Mouse (Mus musculus): ENCODE measurements around the gene Gimap9. TPM values are rescaled to one million over a fixed set of nuclear protein-coding genes. Genes with fewer than 3 reads are reported as not detected.
A peak's percentile ranks its signal among the peaks of the same experiment; 100 is the strongest.

The Gimap9 gene
- 11.7 and 12.7 TPM in 2 replicates for polyA plus RNA-seq (2014; fragmentation: Nextera tagmentation; extraction: Ambion mirVana)

GRCm38 (mm10) chr6:48675931-48676859 is at the start of gene Gimap9:
TSS of gene Gimap9 (plus strand) at chr6:48676129.
- DNase-seq (peak; percentile 43), ATAC-seq (ENCODE audit: insufficient read depth) (no peak; the same call in 1 of the 2 replicates)
- WGBS: 24% methylated on average over 13 of the region's 13 CpGs
- H3K36me3 ChIP-seq (ENCODE audit: insufficient read depth): no peaks in the 10 kb centered on the region
- H3K9ac ChIP-seq: peak within 1 kb of the TSS; percentile 43
- H3K4me3 ChIP-seq (ENCODE audit: low read depth, low read length): peak within 1 kb of the TSS; percentile 31
- no peaks in the 10 kb centered on the region for H3K4me1 ChIP-seq (ENCODE audit: insufficient read depth)
- H3K9me3 ChIP-seq (ENCODE audit: low read depth, low read length): no peaks in the 10 kb centered on the region
- H3K4me2 ChIP-seq: peak within 1 kb of the TSS; percentile 47
- H3K27me3 ChIP-seq (ENCODE audit: insufficient read depth, low read length): no peaks in the 10 kb centered on the region
- TF ChIP-seq CTCF (IDR thresholded peaks at IDR 0.05; ENCODE audit: low read depth): no peak
- H3K27ac ChIP-seq (ENCODE audit: low read depth): no peak within 1 kb of the TSS; the same call in 1 of the 2 replicates

DNA sequence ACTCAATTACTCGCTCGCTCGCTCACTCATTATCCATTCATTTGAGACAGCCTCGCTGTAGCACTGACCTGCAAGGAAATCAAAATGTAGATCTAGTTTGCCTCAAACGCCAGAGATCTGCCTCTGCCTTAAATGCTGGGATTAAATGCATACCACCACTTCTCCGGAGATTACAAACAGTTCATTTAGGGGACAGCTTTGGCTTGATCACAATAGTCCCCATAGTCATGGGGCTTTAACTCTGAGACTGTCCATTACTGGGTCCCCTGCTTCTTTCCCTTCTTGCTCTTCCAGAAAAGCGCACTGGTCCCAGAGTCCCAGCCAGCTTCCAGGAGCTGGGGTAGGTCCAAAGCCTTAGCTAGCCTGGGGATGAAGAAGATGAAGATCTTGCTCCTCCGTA is 49.5 kb upstream of the Gimap9 start, which contains the start of gene AI854703:
AI854703 (plus strand) TSS at position 301 of the 400 bp plus-strand sequence.
- Histone ChIP-seq H3K4me2 (peak within 1 kb of the TSS; percentile 86), H3K9me3 (ENCODE audit: low read depth, low read length) (no peaks in the 10 kb centered on the region), H3K4me1 (ENCODE audit: insufficient read depth) (0 out of 2 replicates have a peak, but pooled peaks cover 3% of the 10 kb centered on the region), H3K27ac (ENCODE audit: low read depth) (no peak within 1 kb of the TSS), H3K36me3 (ENCODE audit: insufficient read depth) (no peaks in the 10 kb centered on the region), H3K4me3 (ENCODE audit: low read depth, low read length) (peak within 1 kb of the TSS; percentile 48), H3K27me3 (ENCODE audit: insufficient read depth, low read length) (peaks cover 37% of the 10 kb centered on the region), H3K9ac (peak within 1 kb of the TSS; percentile 49)
- 32% methylated on average over 8 of the region's 8 CpGs for WGBS
- no peak for DNase-seq
- ATAC-seq (ENCODE audit: insufficient read depth): no peak
- TF ChIP-seq CTCF (IDR thresholded peaks at IDR 0.05; ENCODE audit: low read depth): no peak

GRCm38 (mm10) chr6:48626984-48627383 is 48.9 kb upstream of the Gimap9 start:
- peak overlapping the region; percentile 48 for H3K4me3 ChIP-seq (ENCODE audit: low read depth, low read length)

GRCm38 (mm10) chr6:48627511-48627924 is 48.4 kb upstream of the Gimap9 start:
- ATAC-seq (ENCODE audit: insufficient read depth) (no peak), DNase-seq (no peak)
- H3K4me1 ChIP-seq (ENCODE audit: insufficient read depth): 0 out of 2 replicates have a peak, but pooled peaks cover 3% of the 10 kb centered on the region
- no peak overlapping the region for H3K27ac ChIP-seq (ENCODE audit: low read depth)
- H3K4me2 ChIP-seq: peak overlapping the region; percentile 86
- peaks cover 37% of the 10 kb centered on the region for H3K27me3 ChIP-seq (ENCODE audit: insufficient read depth, low read length)
- H3K9me3 ChIP-seq (ENCODE audit: low read depth, low read length): no peaks in the 10 kb centered on the region
- peak overlapping the region; percentile 49 for H3K9ac ChIP-seq
- peak overlapping the region; percentile 48 for H3K4me3 ChIP-seq (ENCODE audit: low read depth, low read length)
- 6% methylated on average over 7 of the region's 7 CpGs for WGBS
- no peaks in the 10 kb centered on the region for H3K36me3 ChIP-seq (ENCODE audit: insufficient read depth)
- no peak for TF ChIP-seq CTCF (IDR thresholded peaks at IDR 0.05; ENCODE audit: low read depth)

More at GRCm38 (mm10) chr6:48626984-48627383, 48.9 kb upstream of the Gimap9 start:
- Histone ChIP-seq H3K27me3 (ENCODE audit: insufficient read depth, low read length) (peaks cover 37% of the 10 kb centered on the region), H3K36me3 (ENCODE audit: insufficient read depth) (no peaks in the 10 kb centered on the region), H3K9ac (peak overlapping the region; percentile 49), H3K4me2 (peak overlapping the region; percentile 86), H3K9me3 (ENCODE audit: low read depth, low read length) (no peaks in the 10 kb centered on the region), H3K27ac (ENCODE audit: low read depth) (no peak overlapping the region), H3K4me1 (ENCODE audit: insufficient read depth) (0 out of 2 replicates have a peak, but pooled peaks cover 3% of the 10 kb centered on the region)
- peak; percentile 28 for TF ChIP-seq CTCF (IDR thresholded peaks at IDR 0.05; ENCODE audit: low read depth)
- DNase-seq (peak; percentile 67), ATAC-seq (ENCODE audit: insufficient read depth) (peak; percentile 52; the same call in 1 of the 2 replicates)
- under 1% methylated on average over 32 of the region's 32 CpGs for WGBS

GRCm38 (mm10) chr6:48628377-48628776 is 47.6 kb upstream of the Gimap9 start:
- no peak for TF ChIP-seq CTCF (IDR thresholded peaks at IDR 0.05; ENCODE audit: low read depth)
- H3K9me3 ChIP-seq (ENCODE audit: low read depth, low read length): no peaks in the 10 kb centered on the region
- no peak overlapping the region for H3K4me2 ChIP-seq
- no peak overlapping the region for H3K9ac ChIP-seq
- no peak overlapping the region for H3K27ac ChIP-seq (ENCODE audit: low read depth)
- WGBS: 74% methylated on average over 3 of the region's 3 CpGs
- H3K36me3 ChIP-seq (ENCODE audit: insufficient read depth): no peaks in the 10 kb centered on the region
- DNase-seq: no peak
- H3K4me3 ChIP-seq (ENCODE audit: low read depth, low read length): no peak overlapping the region
- H3K27me3 ChIP-seq (ENCODE audit: insufficient read depth, low read length): peaks cover 37% of the 10 kb centered on the region
- H3K4me1 ChIP-seq (ENCODE audit: insufficient read depth): 0 out of 2 replicates have a peak, but pooled peaks cover 3% of the 10 kb centered on the region
- ATAC-seq (ENCODE audit: insufficient read depth): no peak

DNA sequence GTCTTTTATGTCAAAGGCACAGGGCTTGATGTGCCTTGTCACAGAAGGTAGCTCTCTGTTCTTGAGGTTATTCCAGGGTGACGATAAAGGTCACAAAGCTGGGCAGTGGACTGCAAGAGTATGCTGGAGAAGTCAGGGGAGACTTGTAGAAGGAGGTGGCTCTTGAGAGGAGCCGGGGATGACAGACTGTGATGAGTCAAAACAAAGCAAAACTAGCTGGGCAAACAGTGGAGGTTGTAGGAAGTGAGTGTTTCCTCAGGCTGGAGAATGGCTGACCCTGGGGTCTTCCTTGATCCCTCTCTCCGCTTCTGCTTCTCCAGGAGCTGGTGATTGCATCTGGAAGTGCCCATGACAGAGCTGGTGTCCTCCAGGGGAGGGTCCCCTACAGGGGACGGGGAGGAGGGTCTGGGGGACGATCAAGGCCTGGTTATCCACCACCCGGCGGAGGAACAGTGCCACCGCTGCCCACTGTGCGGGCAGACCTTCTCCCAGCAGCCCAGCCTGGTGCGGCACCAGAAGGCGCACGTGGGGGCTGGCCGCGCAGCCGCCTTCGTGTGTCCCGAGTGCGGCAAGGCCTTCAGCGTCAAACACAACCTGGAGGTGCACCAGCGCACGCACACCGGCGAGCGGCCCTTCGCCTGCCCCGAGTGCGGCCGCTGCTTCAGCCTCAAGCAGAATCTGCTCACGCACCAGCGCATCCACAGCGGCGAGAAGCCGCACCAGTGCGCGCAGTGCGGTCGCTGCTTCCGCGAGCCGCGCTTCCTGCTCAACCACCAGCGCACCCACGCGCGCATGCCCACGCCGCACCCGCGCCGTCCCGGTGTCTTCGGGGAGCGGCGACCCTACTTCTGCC is 46.9 kb upstream of the Gimap9 start:
- no peaks in the 10 kb centered on the region for H3K9me3 ChIP-seq (ENCODE audit: low read depth, low read length)
- H3K36me3 ChIP-seq (ENCODE audit: insufficient read depth): no peaks in the 10 kb centered on the region
- WGBS: 5% methylated on average over 51 of the region's 54 CpGs
- DNase-seq (peak; percentile 40), ATAC-seq (ENCODE audit: insufficient read depth) (0 out of 2 replicates have a peak, but pooled peaks have one; percentile 37)
- peak overlapping the region; percentile 38 for H3K4me3 ChIP-seq (ENCODE audit: low read depth, low read length)
- no peak for TF ChIP-seq CTCF (IDR thresholded peaks at IDR 0.05; ENCODE audit: low read depth)
- H3K27ac ChIP-seq (ENCODE audit: low read depth): no peak overlapping the region
- peaks cover 37% of the 10 kb centered on the region for H3K27me3 ChIP-seq (ENCODE audit: insufficient read depth, low read length)
- H3K9ac ChIP-seq: peak overlapping the region; percentile 14; the same call in 1 of the 2 replicates
- peak overlapping the region; percentile 71 for H3K4me2 ChIP-seq
- H3K4me1 ChIP-seq (ENCODE audit: insufficient read depth): 0 out of 2 replicates have a peak, but pooled peaks cover 3% of the 10 kb centered on the region
